Mouse (Mus musculus): ENCODE results near the gene Kcnk5. TPM values are rescaled to one million over a fixed set of nuclear protein-coding genes. Genes with fewer than 3 reads are reported as not detected.

Kcnk5 gene
- total and polyA plus RNA-seq, 3 experiments: 8.7 to 12.5 (median 11.7) TPM

GRCm38 (mm10) chr14:20165413-20165812, 16.2 kb downstream of the Kcnk5 start:
- peaks cover 14% of the 10 kb centered on the region for H3K79me2 ChIP-seq (replicated peaks; ENCODE audit: control insufficient read depth, extremely low read depth, insufficient read depth, poor library complexity, severe bottlenecking)
- dilution Hi-C loops (cut with MboI; ENCODE audit: extremely low pct_ligation_motif_present, extremely low pct_unique_long_range_greater_than_20kb, low sequenced_read_pairs): no loop called here
- in situ Hi-C loops (cut with MboI; ENCODE audit: low pct_ligation_motif_present, low pct_unique_long_range_greater_than_20kb, low sequenced_read_pairs): no loop called here
- H3K4me3 ChIP-seq (replicated peaks in 1 of 3; ENCODE audit: low read depth in 2 of 3, low read length in 2 of 3, poor library complexity in 1 of 3): no peak overlapping the region
- TF ChIP-seq PAX5 (IDR thresholded peaks at IDR 0.05; ENCODE audit: low read length): no peak
- no peak for TF ChIP-seq ZMIZ1 (IDR thresholded peaks at IDR 0.05; ENCODE audit: low read depth, low read length)
- no peak for TF ChIP-seq NELFE (IDR thresholded peaks at IDR 0.05; ENCODE audit: low read depth, low read length)
- TF ChIP-seq EP300 (IDR thresholded peaks at IDR 0.05; ENCODE audit: low read length): no peak
- TF ChIP-seq TBP (conservative IDR thresholded peaks at IDR 0.05; ENCODE audit: low read depth, low read length): no peak
- TF ChIP-seq ZKSCAN1 (IDR thresholded peaks at IDR 0.05; ENCODE audit: borderline replicate concordance, low read depth, low read length): no peak
- TF ChIP-seq USF2 (conservative IDR thresholded peaks at IDR 0.05; ENCODE audit: low read depth, low read length): no peak
- TF ChIP-seq MYC (IDR thresholded peaks at IDR 0.05; ENCODE audit: low read depth, low read length): no peak
- TF ChIP-seq UBTF (IDR thresholded peaks at IDR 0.05; ENCODE audit: low read depth, low read length): no peak
- no peak for TF ChIP-seq MAZ (IDR thresholded peaks at IDR 0.05; ENCODE audit: low read depth, low read length)
- no peak for TF ChIP-seq MAFK (IDR thresholded peaks at IDR 0.05; ENCODE audit: insufficient replicate concordance, low read length)
- TF ChIP-seq MAX (IDR thresholded peaks at IDR 0.05; ENCODE audit: low read length): no peak
- TF ChIP-seq USF1 (IDR thresholded peaks at IDR 0.05; ENCODE audit: low read depth, low read length): no peak
- TF ChIP-seq CTCF (conservative IDR thresholded peaks at IDR 0.05 in 1 of 2, IDR thresholded peaks at IDR 0.05 in 1 of 2; ENCODE audit: low read depth in 2 of 2, low read length in 2 of 2): no peak
- no peak for TF ChIP-seq ZC3H11A (IDR thresholded peaks at IDR 0.05; ENCODE audit: low read depth, low read length)
- TF ChIP-seq NRF1 (IDR thresholded peaks at IDR 0.05; ENCODE audit: low read depth, low read length): no peak
- TF ChIP-seq JUND (conservative IDR thresholded peaks at IDR 0.05; ENCODE audit: low read depth, low read length): no peak
- no peak overlapping the region for H3K4me2 ChIP-seq (ENCODE audit: insufficient read depth, low read depth, poor library complexity, severe bottlenecking)
- H3K27me3 ChIP-seq (replicated peaks): no peaks in the 10 kb centered on the region
- no peak for DNase-seq (ENCODE audit: extremely low read depth)
- peaks cover 0 to 70% of the 10 kb centered on the region in 2 experiments for H3K36me3 ChIP-seq (replicated peaks in 1 of 2; ENCODE audit: control insufficient read depth in 1 of 2, insufficient read depth in 1 of 2, low read length in 1 of 2)
- H3K9ac ChIP-seq (ENCODE audit: insufficient read depth, low read depth): no peak overlapping the region
- H3K9me3 ChIP-seq (replicated peaks; ENCODE audit: low read length): no peaks in the 10 kb centered on the region
- no peak overlapping the region for H3K27ac ChIP-seq (ENCODE audit: insufficient read depth, low read depth)
- peaks cover 27 to 93% of the 10 kb centered on the region in 2 experiments for H3K4me1 ChIP-seq (ENCODE audit: control insufficient read depth in 1 of 2, insufficient read depth in 2 of 2)

GRCm38 (mm10) chr14:20164438-20164837, 17.2 kb downstream of the Kcnk5 start:
- dilution Hi-C loops (cut with MboI; ENCODE audit: extremely low pct_ligation_motif_present, extremely low pct_unique_long_range_greater_than_20kb, low sequenced_read_pairs): no loop called here
- H3K4me1 ChIP-seq (ENCODE audit: control insufficient read depth in 1 of 2, insufficient read depth in 2 of 2): peaks cover 32 to 93% of the 10 kb centered on the region in 2 experiments
- peaks cover 0 to 68% of the 10 kb centered on the region in 2 experiments for H3K36me3 ChIP-seq (replicated peaks in 1 of 2; ENCODE audit: control insufficient read depth in 1 of 2, insufficient read depth in 1 of 2, low read length in 1 of 2)

More at GRCm38 (mm10) chr14:20164438-20164837, 17.2 kb downstream of the Kcnk5 start:
- no peak for TF ChIP-seq RAD21 (IDR thresholded peaks at IDR 0.05; ENCODE audit: low read depth, low read length)
- H3K9ac ChIP-seq (ENCODE audit: insufficient read depth, low read depth): no peak overlapping the region
- no peak for DNase-seq (ENCODE audit: extremely low read depth)
- in situ Hi-C loops (cut with MboI; ENCODE audit: low pct_ligation_motif_present, low pct_unique_long_range_greater_than_20kb, low sequenced_read_pairs): no loop called here
- H3K4me3 ChIP-seq (replicated peaks in 1 of 3; ENCODE audit: low read depth in 2 of 3, low read length in 2 of 3, poor library complexity in 1 of 3): no peak overlapping the region
- H3K27ac ChIP-seq (ENCODE audit: insufficient read depth, low read depth): no peak overlapping the region
- no peak overlapping the region for H3K4me2 ChIP-seq (ENCODE audit: insufficient read depth, low read depth, poor library complexity, severe bottlenecking)
- no peaks in the 10 kb centered on the region for H3K27me3 ChIP-seq (replicated peaks)
- H3K79me2 ChIP-seq (replicated peaks; ENCODE audit: control insufficient read depth, extremely low read depth, insufficient read depth, poor library complexity, severe bottlenecking): peaks cover 9% of the 10 kb centered on the region
- H3K9me3 ChIP-seq (replicated peaks; ENCODE audit: low read length): no peaks in the 10 kb centered on the region

Data from CH12.LX (cell line).